Mouse (Mus musculus) left cerebral cortex, postnatal 25 days (tissue): Measurements from ENCODE around the gene Strip1. TPM values are rescaled to one million over a fixed set of nuclear protein-coding genes. Genes with fewer than 3 reads are reported as not detected.

Experiments used
- DNase-seq, 2 experiments: peaks; one replicate each; pipeline ENCODE4 v3.0.0; 2022; ENCODE audit warnings: low spot score in 2 of 2, mixed read lengths in 1 of 2
- intact Hi-C: fragments of 180-260 bp; cut with DNase I; formaldehyde crosslinking; loops from one replicate; pipeline ENCODE4 v1.15.1; 2025
- total RNA-seq, 2 experiments: library from RNA; stranded (reverse); gene quantifications; 2 replicates each; pipeline ENCODE4 v1.2.3; 2021

The Strip1 gene
- total RNA-seq, 2 experiments from 2014 or later = 58.3 to 63.6 TPM

- intact Hi-C loops = loop anchor here (2.0 kb wide), 1 partner anchor 15 kb away; no protein-coding TSS in a partner anchor
- DNase-seq = no peak
Observed at GRCm38 (mm10) chr3:107597586-107598389, 33.7 kb downstream of the Strip1 start.

- no peak for DNase-seq
- intact Hi-C loops = loop anchor here (2.0 kb wide), 1 partner anchor 14 kb away; no protein-coding TSS in a partner anchor
Observed at GRCm38 (mm10) chr3:107597134-107597533, 34.4 kb downstream of the Strip1 start.

GRCm38 (mm10) chr3:107596559-107596958 lies 34.9 kb downstream of the Strip1 start:
- intact Hi-C loops = loop anchor here (2.0 kb wide), 1 partner anchor 14 kb away; no protein-coding TSS in a partner anchor
- peak in 1 of 2 experiments; percentile 16 for DNase-seq

GRCm38 (mm10) chr3:107595938-107596461 lies 35.5 kb downstream of the Strip1 start:
- DNase-seq = no peak
- intact Hi-C loops = loop anchor here (2.0 kb wide), 1 partner anchor 13 kb away; no protein-coding TSS in a partner anchor

- intact Hi-C loops = no loop called here
- DNase-seq = no peak
Observed at GRCm38 (mm10) chr3:107595264-107595937, 36.1 kb downstream of the Strip1 start.

GRCm38 (mm10) chr3:107594662-107595263 lies 36.7 kb downstream of the Strip1 start, which contains the start of gene Alx3:
Alx3 (plus strand) TSS chr3:107595031.
- intact Hi-C loops = no loop called here
- DNase-seq = no peak

GRCm38 (mm10) chr3:107593632-107594031 lies 37.9 kb downstream of the Strip1 start:
- DNase-seq = no peak
- intact Hi-C loops = no loop called here

GRCm38 (mm10) chr3:107591612-107592011 lies 39.9 kb downstream of the Strip1 start:
- DNase-seq = no peak
- intact Hi-C loops = no loop called here

GRCm38 (mm10) chr3:107586504-107586903 lies 45.0 kb downstream of the Strip1 start:
- no peak for DNase-seq

GRCm38 (mm10) chr3:107583893-107584292 lies 47.6 kb downstream of the Strip1 start:
- intact Hi-C loops = loop anchor here (2.0 to 5.0 kb wide), 2 partner anchors 13 to 37 kb away; no protein-coding TSS in a partner anchor
- no peak for DNase-seq

More at GRCm38 (mm10) chr3:107586504-107586903, 45.0 kb downstream of the Strip1 start:
- intact Hi-C loops = no loop called here

- intact Hi-C loops = loop anchor here (2.0 to 5.0 kb wide), 2 partner anchors 14 to 36 kb away; no protein-coding TSS in a partner anchor
- DNase-seq = no peak
Observed at GRCm38 (mm10) chr3:107582875-107583767, 48.4 kb downstream of the Strip1 start.

- intact Hi-C loops = loop anchor here (2.0 to 5.0 kb wide), 2 partner anchors 14 to 35 kb away; no protein-coding TSS in a partner anchor
- no peak for DNase-seq
Observed at GRCm38 (mm10) chr3:107582130-107582874, 49.2 kb downstream of the Strip1 start.

- DNase-seq = no peak
- intact Hi-C loops = loop anchor here (2.0 to 5.0 kb wide), 2 partner anchors 15 to 34 kb away; no protein-coding TSS in a partner anchor
Observed at GRCm38 (mm10) chr3:107581103-107582010, 50.1 kb downstream of the Strip1 start.

- intact Hi-C loops = loop anchor here (2.0 kb wide), 1 partner anchor 21 kb away; no protein-coding TSS in a partner anchor
- peak; percentile 64 to 82 for DNase-seq
Observed at GRCm38 (mm10) chr3:107579466-107579865, 52.0 kb downstream of the Strip1 start.

GRCm38 (mm10) chr3:107577810-107578390 lies 53.6 kb downstream of the Strip1 start:
- DNase-seq = no peak
- intact Hi-C loops = loop anchor here (2.0 kb wide), 1 partner anchor 19 kb away; no protein-coding TSS in a partner anchor

- DNase-seq = no peak
- intact Hi-C loops = no loop called here
Observed at GRCm38 (mm10) chr3:107576807-107577206, 54.7 kb downstream of the Strip1 start.
